Mouse (Mus musculus) left cerebral cortex, adult 11 months (tissue): Measurements from ENCODE around the gene 1700086D15Rik.

ENCODE experiments used
- DNase-seq: peaks from one replicate; pipeline ENCODE4 v3.0.0; 2022; ENCODE audit warnings: low spot score

1700086D15Rik gene

GRCm38 (mm10) chr11:65135251-65135739 is 24.4 kb downstream of the 1700086D15Rik start:
- DNase-seq, result peak; percentile 28

DNA sequence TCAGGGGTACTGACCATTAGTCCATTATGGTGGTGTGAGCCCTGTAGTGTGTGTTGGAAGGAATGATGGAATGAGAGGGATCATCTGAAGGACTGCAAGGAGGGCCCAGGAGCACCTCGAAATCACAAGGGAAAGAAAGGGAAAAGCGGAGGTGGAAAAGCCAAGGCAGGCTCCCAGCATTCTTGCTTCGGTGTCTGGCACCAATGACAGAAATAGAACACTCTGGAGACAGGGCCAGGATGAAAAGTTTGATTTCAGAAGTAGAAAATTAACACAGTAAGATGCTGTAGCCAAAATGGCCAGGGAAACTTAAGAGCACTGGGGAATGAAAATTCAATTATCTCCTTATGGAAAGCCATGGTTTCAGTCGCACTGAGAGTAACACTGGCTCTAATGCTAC is 26.0 kb downstream of the 1700086D15Rik start:
- no peak for DNase-seq

GRCm38 (mm10) chr11:65129110-65129509 is 30.6 kb downstream of the 1700086D15Rik start:
- DNase-seq, result no peak

DNA sequence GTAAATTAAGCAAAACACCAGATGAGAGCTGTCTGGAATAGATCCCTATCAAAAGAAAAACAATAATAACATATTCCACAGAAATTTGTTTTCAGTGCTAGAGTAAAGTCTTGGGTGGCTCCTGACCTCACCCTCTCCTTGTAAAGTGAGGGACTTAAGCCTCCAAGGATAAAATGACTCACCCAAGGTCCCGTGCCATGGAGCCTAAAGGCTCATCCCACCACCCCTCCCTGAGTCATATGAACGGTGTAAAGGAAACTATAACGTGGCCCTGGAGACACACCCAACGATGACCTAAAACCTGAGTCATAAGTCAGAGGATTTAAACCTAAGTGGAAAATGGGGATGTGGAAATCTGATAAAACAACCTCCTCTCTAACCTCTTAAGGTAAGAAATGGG is 31.0 kb downstream of the 1700086D15Rik start:
- DNase-seq, result no peak

- no peak for DNase-seq
Measured at GRCm38 (mm10) chr11:65126566-65126965, 33.1 kb downstream of the 1700086D15Rik start.

DNA sequence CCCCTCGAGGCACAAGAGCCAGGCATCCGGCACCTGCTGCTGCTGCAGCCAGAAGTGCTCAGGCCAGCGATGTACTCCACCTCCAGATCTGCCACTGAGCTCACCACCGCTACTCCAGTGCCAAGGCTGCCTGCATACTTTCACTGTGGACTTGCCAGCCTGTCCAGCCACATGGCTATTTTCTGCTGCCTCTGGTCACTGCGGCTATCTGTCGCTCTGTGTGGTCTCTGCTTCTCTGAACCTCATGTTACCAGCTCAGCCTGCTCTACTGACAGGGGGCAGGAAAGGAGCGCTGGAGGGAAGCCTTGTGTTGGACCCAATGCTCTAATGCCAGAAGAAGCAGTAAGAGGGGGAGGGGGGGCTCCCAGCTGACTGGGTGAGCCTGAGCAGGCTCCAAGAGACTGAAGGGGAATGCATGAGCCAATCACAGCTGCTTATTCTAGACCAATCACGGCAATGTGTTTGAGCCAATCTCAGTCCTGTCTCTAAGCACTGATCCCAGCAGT is 34.7 kb downstream of the 1700086D15Rik start:
- no peak for DNase-seq

DNA sequence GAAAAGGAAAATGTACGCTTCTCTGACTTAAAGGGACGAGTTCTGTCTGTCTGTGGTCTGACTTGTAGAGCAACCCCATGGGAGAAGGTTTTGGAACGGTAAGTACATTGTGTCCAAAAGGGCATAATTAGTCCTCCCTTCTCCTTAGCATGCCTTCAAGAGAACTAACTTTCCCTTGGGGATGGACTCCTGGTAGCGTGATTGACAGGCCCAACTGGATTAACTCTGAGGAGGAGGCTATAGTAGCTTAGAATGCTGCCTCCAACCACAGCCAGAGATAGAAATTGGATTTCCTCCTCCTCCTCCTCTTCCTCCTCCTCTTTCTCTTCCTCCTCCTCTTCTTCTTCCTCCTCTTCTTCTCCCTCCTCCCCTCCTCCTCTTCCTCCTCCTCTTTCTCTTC is 39.4 kb downstream of the 1700086D15Rik start:
- DNase-seq, result no peak

DNA sequence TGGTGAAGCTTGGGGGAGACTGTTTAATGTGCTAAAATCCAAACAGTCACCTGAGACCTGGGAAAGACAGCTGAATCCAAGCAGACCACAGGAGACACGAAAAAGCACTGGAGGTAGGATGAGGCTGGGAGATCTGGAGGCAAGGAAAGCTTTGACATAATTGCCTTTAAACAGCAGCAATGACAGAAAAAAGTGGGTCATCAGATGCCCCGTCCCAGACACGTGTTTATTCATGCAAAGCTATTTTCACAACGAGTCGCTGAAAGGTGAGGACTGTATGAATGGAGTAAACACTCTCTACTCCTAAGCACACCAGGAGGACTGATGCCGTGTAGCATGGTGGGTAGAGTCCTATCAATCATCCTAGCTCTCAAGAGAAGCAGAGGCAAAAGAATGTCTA is 43.9 kb downstream of the 1700086D15Rik start:
- DNase-seq, result no peak

GRCm38 (mm10) chr11:65112086-65112485 is 47.6 kb downstream of the 1700086D15Rik start:
- DNase-seq, result no peak

DNA sequence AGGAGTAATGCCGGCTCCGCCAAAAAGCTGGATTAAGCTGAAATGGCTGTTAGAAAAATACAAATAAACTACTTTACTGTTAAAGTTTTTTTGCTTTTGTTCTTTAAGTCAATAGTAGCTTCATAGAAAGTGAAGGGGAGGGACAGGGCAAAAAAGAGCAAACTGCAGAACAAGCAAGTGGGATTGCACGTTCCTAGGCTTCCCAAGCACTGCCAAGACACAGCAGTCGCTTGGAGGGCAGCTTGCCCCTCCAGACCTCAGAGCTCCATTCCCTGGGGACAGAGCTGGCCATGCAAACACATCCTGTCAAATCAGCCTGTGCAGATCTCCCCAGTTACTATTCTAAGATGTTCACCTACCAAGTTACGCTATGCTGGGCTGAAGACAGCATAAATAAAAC is 48.0 kb downstream of the 1700086D15Rik start:
- DNase-seq, result no peak

DNA sequence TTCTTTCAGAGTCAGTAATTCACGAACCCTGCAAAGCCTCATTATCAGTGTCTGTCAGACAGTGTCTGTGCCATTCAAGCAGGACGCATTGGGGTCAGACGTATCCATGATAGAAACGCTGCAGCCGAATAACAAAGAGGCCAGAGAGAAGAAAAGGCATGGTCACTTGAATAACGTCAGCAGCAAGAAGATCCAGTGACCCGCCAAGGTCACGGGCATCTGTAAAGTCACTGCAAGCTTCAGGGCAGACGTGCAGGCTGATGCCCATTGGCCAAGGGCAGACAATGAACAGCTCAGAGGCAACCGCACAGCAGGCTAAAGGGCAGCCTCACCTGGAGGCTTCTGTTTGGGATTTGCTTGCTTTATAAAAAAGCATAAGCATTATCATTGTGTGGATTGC is 49.6 kb downstream of the 1700086D15Rik start:
- no peak for DNase-seq

GRCm38 (mm10) chr11:65107734-65108171 is 51.9 kb downstream of the 1700086D15Rik start:
- DNase-seq, result no peak

DNA sequence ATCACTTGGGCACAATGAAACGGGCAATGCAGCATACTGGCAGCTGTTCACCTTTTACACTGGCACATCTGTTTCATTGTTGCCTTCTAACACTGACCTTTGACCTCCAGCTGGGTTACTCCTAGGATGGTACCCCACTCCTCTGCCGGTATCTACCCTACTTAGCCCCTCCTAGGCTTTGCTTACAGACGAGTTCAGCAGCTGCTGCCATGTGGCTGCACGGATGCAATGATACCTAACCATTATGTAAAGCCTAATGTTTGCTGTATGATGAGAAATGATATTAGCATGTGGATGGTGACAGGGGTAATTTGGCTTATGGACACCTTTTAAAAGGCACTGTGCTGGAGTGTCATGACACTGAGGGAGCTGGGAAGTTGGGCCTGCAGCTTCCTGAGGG is 52.5 kb downstream of the 1700086D15Rik start:
- no peak for DNase-seq

- no peak for DNase-seq
Measured at GRCm38 (mm10) chr11:65104076-65104475, 55.6 kb downstream of the 1700086D15Rik start.
